Mouse (Mus musculus): Measurements from ENCODE around the gene Ddah2. TPM values are rescaled to one million over a fixed set of nuclear protein-coding genes. Genes with fewer than 3 reads are reported as not detected.

Ddah2 gene
- total RNA-seq, 2 experiments from 2014 or later = 9.9 to 11.6 TPM

GRCm38 (mm10) chr17:35101161-35101560, 42.3 kb downstream of the Ddah2 start:
- no peak for DNase-seq (ENCODE audit: low spot score in 2 of 2)

GRCm38 (mm10) chr17:35102299-35102698, 43.5 kb downstream of the Ddah2 start:
- no peak for DNase-seq (ENCODE audit: low spot score in 2 of 2)

GRCm38 (mm10) chr17:35103221-35103690, 44.4 kb downstream of the Ddah2 start:
- DNase-seq (ENCODE audit: low spot score in 2 of 2) = no peak

- DNase-seq (ENCODE audit: low spot score in 2 of 2) = no peak
Measured at GRCm38 (mm10) chr17:35104079-35104478, 45.2 kb downstream of the Ddah2 start.

GRCm38 (mm10) chr17:35104754-35105153, 45.9 kb downstream of the Ddah2 start:
- no peak for DNase-seq (ENCODE audit: low spot score in 2 of 2)

GRCm38 (mm10) chr17:35105740-35106389, 47.0 kb downstream of the Ddah2 start:
- peak in 1 of 2 experiments; percentile 41 for DNase-seq (ENCODE audit: low spot score in 2 of 2)

- no peak for DNase-seq (ENCODE audit: low spot score in 2 of 2)
Measured at GRCm38 (mm10) chr17:35106522-35106921, 47.7 kb downstream of the Ddah2 start.

GRCm38 (mm10) chr17:35108097-35108496, 49.3 kb downstream of the Ddah2 start, which contains the start of gene Ly6g5c:
TSS of gene Ly6g5c (plus strand) at chr17:35108279.
- no peak for DNase-seq (ENCODE audit: low spot score in 2 of 2)

Other genes with a start within 250 kb of the Ddah2 start
- gene Stk19, start 222.1 kb upstream of the Ddah2 start, total RNA-seq (2021) = 10 to 100 TPM; 49.7 to 53.0 TPM
- 10 to 100 TPM; 32.1 to 37.8 TPM for gene Dxo, start 222.0 kb upstream of the Ddah2 start, total RNA-seq (2021)
- 10 to 100 TPM; 62.2 to 63.9 TPM for gene Skiv2l, start 208.8 kb upstream of the Ddah2 start, total RNA-seq (2021)
- gene Nelfe, start 208.6 kb upstream of the Ddah2 start, total RNA-seq (2021) = 10 to 100 TPM; 33.8 to 39.7 TPM
- gene Cfb, start 196.5 kb upstream of the Ddah2 start, total RNA-seq (2021) = under 1 TPM; 0.16 to 0.26 TPM
- 1 to 10 TPM; 7.4 to 7.8 TPM for gene Zbtb12, start 179.6 kb upstream of the Ddah2 start, total RNA-seq (2021)
- gene Gm20547, start 177.0 kb upstream of the Ddah2 start, total RNA-seq (2021) = not detected
- 1 to 10 TPM; 2.7 to 3.4 TPM for gene C2, start 160.8 kb upstream of the Ddah2 start, total RNA-seq (2021)
- gene Ehmt2, start 160.6 kb upstream of the Ddah2 start, total RNA-seq (2021) = 100 to 1,000 TPM; 168 to 175 TPM
- gene Slc44a4, start 144.6 kb upstream of the Ddah2 start, total RNA-seq (2021) = under 1 TPM; 0.30 to 0.45 TPM
- 10 to 100 TPM; 46.2 to 48.4 TPM for gene Neu1, start 127.8 kb upstream of the Ddah2 start, total RNA-seq (2021)
- gene Hspa1b, start 99.8 kb upstream of the Ddah2 start, total RNA-seq (2021) = 10 to 100 TPM; 21.5 to 31.4 TPM
- under 1 TPM in 1 of 2 experiments, not detected in 1; 0.72 TPM for gene Gm20481, start 89.1 kb upstream of the Ddah2 start, total RNA-seq (2021)
- 10 to 100 TPM; 22.1 to 23.4 TPM for gene Hspa1a, start 86.9 kb upstream of the Ddah2 start, total RNA-seq (2021)
- gene Hspa1l, start 86.3 kb upstream of the Ddah2 start, total RNA-seq (2021) = under 1 TPM; 0.44 to 0.61 TPM
- gene Lsm2, start 77.2 kb upstream of the Ddah2 start, total RNA-seq (2021) = 10 to 100 TPM; 13.9 to 15.5 TPM
- gene Vars, start 58.0 kb upstream of the Ddah2 start, total RNA-seq (2021) = 10 to 100 TPM; 39.6 to 44.0 TPM
- under 1 TPM; 0.61 to 0.77 TPM for gene Vwa7, start 42.5 kb upstream of the Ddah2 start, total RNA-seq (2021)
- not detected for gene Sapcd1, start 31.0 kb upstream of the Ddah2 start, total RNA-seq (2021)
- under 1 TPM; 0.65 to 0.68 TPM for gene Msh5, start 12.3 kb upstream of the Ddah2 start, total RNA-seq (2021)
- 10 to 100 TPM in 1 of 2 experiments, 1 to 10 TPM in 1; 9.1 to 10.2 TPM for gene Clic1, start 9.1 kb upstream of the Ddah2 start, total RNA-seq (2021)
- gene Ly6g6c, start 6.4 kb downstream of the Ddah2 start, total RNA-seq (2021) = not detected
- gene Mpig6b, start 7.1 kb downstream of the Ddah2 start, total RNA-seq (2021) = not detected
- 1 to 10 TPM; 2.3 to 6.2 TPM for gene Ly6g6e, start 17.9 kb downstream of the Ddah2 start, total RNA-seq (2021)
- gene Ly6g6d, start 19.0 kb downstream of the Ddah2 start, total RNA-seq (2021) = 1 to 10 TPM in 1 of 2 experiments, under 1 TPM in 1; 0.70 to 1.0 TPM
- gene Ly6g6f, start 26.6 kb downstream of the Ddah2 start, total RNA-seq (2021) = under 1 TPM; 0.33 to 0.40 TPM
- 100 to 1,000 TPM; 115 to 120 TPM for gene Abhd16a, start 30.2 kb downstream of the Ddah2 start, total RNA-seq (2021)
- gene Ly6g5c, start 49.2 kb downstream of the Ddah2 start, total RNA-seq (2021) = not detected
- under 1 TPM; 0.28 to 0.72 TPM for gene Ly6g5b, start 56.4 kb downstream of the Ddah2 start, total RNA-seq (2021)
- 10 to 100 TPM; 15.9 to 16.4 TPM for gene Gpank1, start 62.4 kb downstream of the Ddah2 start, total RNA-seq (2021)
- gene Csnk2b, start 63.0 kb downstream of the Ddah2 start, total RNA-seq (2021) = 100 to 1,000 TPM; 192 to 198 TPM
- 10 to 100 TPM; 31.5 to 32.2 TPM for gene D17H6S53E, start 67.3 kb downstream of the Ddah2 start, total RNA-seq (2021)
- not detected for gene Apom, start 73.0 kb downstream of the Ddah2 start, total RNA-seq (2021)
- gene Bag6, start 76.1 kb downstream of the Ddah2 start, total RNA-seq (2021) = 100 to 1,000 TPM; 294 to 308 TPM
- gene Prrc2a, start 105.9 kb downstream of the Ddah2 start, total RNA-seq (2021) = 100 to 1,000 TPM; 270 to 288 TPM
- gene Aif1, start 117.0 kb downstream of the Ddah2 start, total RNA-seq (2021) = 10 to 100 TPM in 1 of 2 experiments, 1 to 10 TPM in 1; 8.6 to 11.6 TPM
- 1 to 10 TPM; 6.0 to 6.9 TPM for gene Lst1, start 129.4 kb downstream of the Ddah2 start, total RNA-seq (2021)
- under 1 TPM; 0.79 to 0.80 TPM for gene Ltb, start 135.4 kb downstream of the Ddah2 start, total RNA-seq (2021)
- gene Tnf, start 143.0 kb downstream of the Ddah2 start, total RNA-seq (2021) = not detected
- under 1 TPM; 0.23 to 0.60 TPM for gene Lta, start 146.3 kb downstream of the Ddah2 start, total RNA-seq (2021)
- gene Gm16181, start 161.8 kb downstream of the Ddah2 start, total RNA-seq (2021) = not detected
- gene Atp6v1g2, start 174.6 kb downstream of the Ddah2 start, total RNA-seq (2021) = 100 to 1,000 TPM; 587 to 598 TPM
- gene Nfkbil1, start 176.8 kb downstream of the Ddah2 start, total RNA-seq (2021) = 10 to 100 TPM; 11.6 to 14.9 TPM
- gene Ddx39b, start 182.7 kb downstream of the Ddah2 start, total RNA-seq (2021) = 100 to 1,000 TPM; 201 to 213 TPM
- 10 to 100 TPM; 26.2 to 33.1 TPM for gene H2-D1, start 203.7 kb downstream of the Ddah2 start, total RNA-seq (2021)